Mouse (Mus musculus): ENCODE results near the gene Fbxw11.

DNA sequence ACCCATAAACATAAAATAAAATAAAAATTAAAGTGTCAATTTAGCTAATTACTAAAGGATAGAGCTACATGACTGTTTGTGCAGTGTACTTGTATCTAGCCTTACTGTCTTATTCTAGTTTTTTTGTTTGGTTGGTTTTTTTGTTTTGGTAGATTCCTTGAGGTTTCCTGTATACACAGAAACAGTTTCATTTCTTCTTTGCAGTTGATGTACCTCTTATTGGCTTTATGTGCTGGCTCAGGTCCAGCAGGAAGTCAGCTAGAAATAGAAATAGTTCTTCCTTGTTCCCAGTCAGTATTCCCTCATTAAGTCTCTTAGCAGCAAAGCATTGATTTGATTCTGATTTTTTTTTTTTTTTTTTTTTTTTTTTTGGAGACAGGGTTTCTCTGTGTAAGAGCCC, 35.2 kb upstream of the Fbxw11 start:
- TF ChIP-seq POLR2A (IDR thresholded peaks at IDR 0.05; ENCODE audit: insufficient read length, low read depth) (no peak), USF1 (IDR thresholded peaks at IDR 0.05; ENCODE audit: low read depth) (no peak), E2F4 (IDR thresholded peaks at IDR 0.05; ENCODE audit: insufficient read depth) (no peak), CEBPB (IDR thresholded peaks at IDR 0.05; ENCODE audit: insufficient read depth, poor library complexity, severe bottlenecking) (no peak)
